Mouse (Mus musculus) embryonic facial prominence, embryonic 10.5 days (tissue): Measurements from ENCODE around the gene Rrp1b. TPM values are rescaled to one million over a fixed set of nuclear protein-coding genes. Genes with fewer than 3 reads are reported as not detected.

ENCODE experiments used
- DNase-seq: peaks from one replicate; pipeline ENCODE4 v3.0.0-alpha.2; 2017; ENCODE audit warnings: low spot score
- H3K27ac ChIP-seq: fragments of 300-500 bp; sonication (generic); replicated peaks from 2 replicates; pipeline ENCODE4 v1.5.1; 2016; ENCODE audit warnings: mild to moderate bottlenecking
- H3K27me3 ChIP-seq: fragments of 300-500 bp; sonication (generic); replicated peaks from 2 replicates; pipeline ENCODE4 v1.6.1; 2016; ENCODE audit warnings: low read depth, mild to moderate bottlenecking; ENCODE audit not compliant: poor library complexity, severe bottlenecking
- H3K36me3 ChIP-seq: fragments of 300-500 bp; sonication (generic); replicated peaks from 2 replicates; pipeline ENCODE4 v1.6.1; 2016; ENCODE audit warnings: mild to moderate bottlenecking, moderate library complexity
- H3K4me1 ChIP-seq: fragments of 300-500 bp; sonication (generic); 2 replicates; pipeline ENCODE4 v1.6.1; 2016
- H3K4me3 ChIP-seq: fragments of 300-500 bp; sonication (generic); 2 replicates; pipeline ENCODE4 v1.5.1; 2016; ENCODE audit warnings: mild to moderate bottlenecking, moderate library complexity
- H3K9me3 ChIP-seq: fragments of 300-500 bp; sonication (generic); 2 replicates; pipeline ENCODE4 v1.6.1; 2016; ENCODE audit warnings: mild to moderate bottlenecking
- WGBS: fragments of 180-500 bp; shearing (Covaris S2); methylation state at CpG from one replicate; pipeline ENCODE4 v1.1.7; 2016; 5-methylcytosine and 5-hydroxymethylcytosine counted together
- polyA plus RNA-seq: library from polyadenylated mRNA; unstranded; fragments of >200 nt; fragmentation: Nextera tagmentation; extraction: Ambion mirVana; gene quantifications from 2 replicates; pipeline ENCODE4 v1.2.1, GENCODE M21; 2016

Rrp1b gene
- polyA plus RNA-seq, result 109 and 122 TPM in 2 replicates

DNA sequence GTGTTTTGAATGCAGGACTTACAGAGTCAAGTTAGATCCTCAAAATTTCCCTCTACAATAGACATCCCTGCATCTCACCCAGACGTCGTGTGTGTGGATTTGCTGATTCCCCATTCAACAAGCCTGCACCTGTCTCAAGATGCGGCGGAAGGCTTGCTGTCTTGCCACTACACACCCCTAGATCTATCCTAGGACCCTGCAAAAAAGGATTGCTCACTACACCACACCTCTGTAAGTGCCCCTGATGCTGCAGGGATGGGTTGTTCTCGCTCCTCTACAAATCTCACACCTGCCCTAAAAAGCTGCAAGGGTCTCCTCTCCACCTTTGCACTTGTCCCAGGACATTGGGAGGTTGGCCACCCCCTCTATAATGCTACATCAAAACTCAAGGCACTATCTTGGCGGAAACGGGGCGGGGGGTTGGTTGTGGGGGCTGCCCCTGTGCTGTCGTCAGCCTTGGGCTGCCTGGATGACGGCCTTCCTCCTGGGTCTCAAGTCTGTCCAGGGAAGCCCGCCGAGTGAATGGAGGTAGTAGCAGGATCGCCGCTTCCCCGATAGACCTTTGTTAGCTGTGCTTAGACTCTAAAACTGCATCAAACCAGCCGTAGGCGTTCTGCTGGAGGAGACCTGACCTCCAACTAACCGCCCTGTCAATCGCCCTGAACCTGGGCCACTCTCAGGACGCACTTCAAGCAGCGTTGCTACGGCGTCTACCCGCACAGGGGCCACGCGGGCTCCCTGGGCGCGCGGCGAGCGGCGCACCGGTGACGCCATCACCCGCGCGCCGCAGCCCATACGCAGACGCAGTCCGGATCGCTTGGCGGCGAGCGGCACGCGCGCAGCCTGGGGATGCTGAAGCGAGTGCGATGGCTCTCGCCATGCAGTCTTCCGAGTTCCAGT is at the start of gene Rrp1b, which contains the start of gene Hsf2bp:
Gene Rrp1b (plus strand): TSS at position 492 of the 900 bp plus-strand sequence.
Gene Hsf2bp (minus strand): TSS at position 741 of the 900 bp plus-strand sequence.
- Histone ChIP-seq H3K4me3 (peak within 1 kb of the TSS; percentile 75), H3K4me1 (peaks cover 23% of the 10 kb centered on the region), H3K27ac (peak within 1 kb of the TSS; percentile 89), H3K36me3 (peaks cover 25% of the 10 kb centered on the region), H3K9me3 (no peaks in the 10 kb centered on the region), H3K27me3 (no peaks in the 10 kb centered on the region)
- DNase-seq, result peak; percentile 90
- 5% methylated on average over 52 of the region's 52 CpGs for whole genome bisulfite sequencing

DNA sequence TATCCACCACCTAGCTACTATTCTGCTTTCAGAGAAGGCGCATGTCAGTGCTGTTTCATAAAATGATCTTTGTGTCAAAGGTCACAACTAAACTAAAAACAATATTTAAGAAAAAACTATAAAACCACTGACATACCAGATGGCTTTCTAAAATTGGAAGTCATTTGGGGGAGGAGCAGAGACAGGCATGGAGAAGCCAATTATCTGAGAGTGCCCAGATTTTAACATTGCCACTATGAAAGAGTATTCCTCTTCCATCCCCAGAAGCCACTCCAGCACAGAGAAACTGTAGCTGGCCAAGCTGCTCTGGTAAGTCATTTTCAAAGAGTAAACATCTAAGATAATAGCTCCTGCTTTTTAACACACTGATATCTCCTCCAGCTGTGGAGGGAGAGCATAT is 49.0 kb upstream of the Rrp1b start:
- Histone ChIP-seq H3K9me3 (no peaks in the 10 kb centered on the region), H3K4me1 (peaks cover 15% of the 10 kb centered on the region), H3K27ac (no peak overlapping the region), H3K36me3 (no peaks in the 10 kb centered on the region), H3K4me3 (no peak overlapping the region), H3K27me3 (no peaks in the 10 kb centered on the region)
- 85% methylated on average over 1 of the region's 1 CpGs for WGBS
- DNase-seq, result no peak

DNA sequence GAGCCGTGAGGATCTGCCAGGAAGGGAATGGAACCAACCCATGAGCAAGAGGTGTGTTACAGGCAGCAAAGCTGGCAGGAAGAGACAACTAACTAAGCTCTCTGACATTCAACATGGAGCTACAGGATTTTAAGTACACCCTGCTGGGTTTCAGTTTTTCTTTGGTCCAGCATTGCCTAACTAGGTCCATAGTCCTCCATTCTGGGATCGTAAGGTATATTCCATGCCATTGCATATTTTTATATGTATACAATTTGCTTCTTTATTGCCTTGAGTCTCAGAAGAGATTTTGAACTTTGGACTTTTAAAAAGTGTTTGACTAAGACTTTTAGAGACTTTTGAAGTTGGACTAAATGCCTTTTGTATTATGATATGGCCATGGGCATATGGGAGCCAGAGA is 46.9 kb upstream of the Rrp1b start:
- no peak overlapping the region for H3K4me3 ChIP-seq
- DNase-seq, result no peak
- 92% methylated on average over 2 of the region's 2 CpGs for WGBS
- H3K27ac ChIP-seq, result no peak overlapping the region
- no peaks in the 10 kb centered on the region for H3K4me1 ChIP-seq
- H3K9me3 ChIP-seq, result no peaks in the 10 kb centered on the region
- no peaks in the 10 kb centered on the region for H3K36me3 ChIP-seq
- H3K27me3 ChIP-seq, result no peaks in the 10 kb centered on the region

DNA sequence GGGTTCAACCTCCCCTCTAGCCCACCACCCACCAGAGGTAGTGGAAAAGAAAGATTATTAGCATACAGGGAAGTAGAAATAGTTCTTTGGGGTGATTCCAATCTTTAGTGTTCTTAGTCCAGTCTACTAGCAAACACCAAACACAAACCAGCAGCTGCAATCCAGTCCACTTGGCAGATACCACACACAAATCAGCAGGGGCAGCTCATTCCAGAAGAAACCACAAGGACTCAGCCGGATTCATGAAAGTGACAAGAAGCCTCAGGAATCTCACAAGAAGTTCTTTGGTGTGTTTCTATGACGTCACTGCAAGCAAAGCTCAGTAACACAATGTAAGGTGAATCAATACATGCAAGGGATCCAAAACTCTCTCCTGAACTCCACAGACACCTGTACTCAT is 43.9 kb upstream of the Rrp1b start:
- H3K36me3 ChIP-seq, result no peaks in the 10 kb centered on the region
- no peak overlapping the region for H3K27ac ChIP-seq
- no peaks in the 10 kb centered on the region for H3K4me1 ChIP-seq
- H3K4me3 ChIP-seq, result no peak overlapping the region
- H3K9me3 ChIP-seq, result no peaks in the 10 kb centered on the region
- H3K27me3 ChIP-seq, result no peaks in the 10 kb centered on the region
- 68% methylated on average over 2 of the region's 2 CpGs for WGBS
- no peak for DNase-seq

DNA sequence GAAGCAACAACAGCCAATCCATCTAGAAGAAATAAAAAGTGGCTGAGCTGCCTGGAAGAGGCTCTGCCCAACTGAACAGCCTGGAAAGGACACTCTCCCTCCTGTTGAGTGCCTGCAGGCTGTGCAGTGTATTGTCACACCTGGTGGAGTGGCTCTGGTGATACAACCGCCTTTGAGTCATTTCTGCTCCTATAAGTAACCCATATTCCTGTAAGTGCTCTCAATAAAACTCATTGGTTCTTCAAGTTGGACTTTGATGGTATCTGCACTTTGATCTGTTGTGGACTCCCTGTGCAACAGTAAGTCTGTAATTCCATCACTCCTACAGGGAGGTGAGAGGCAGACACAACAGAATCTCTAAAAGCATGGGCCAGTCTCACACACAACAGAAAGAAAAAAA is 42.5 kb upstream of the Rrp1b start:
- no peak for DNase-seq
- Histone ChIP-seq H3K36me3 (no peaks in the 10 kb centered on the region), H3K4me1 (no peaks in the 10 kb centered on the region), H3K27ac (no peak overlapping the region), H3K4me3 (no peak overlapping the region), H3K9me3 (no peaks in the 10 kb centered on the region), H3K27me3 (no peaks in the 10 kb centered on the region)
- 86% methylated on average over 1 of the region's 1 CpGs for WGBS

DNA sequence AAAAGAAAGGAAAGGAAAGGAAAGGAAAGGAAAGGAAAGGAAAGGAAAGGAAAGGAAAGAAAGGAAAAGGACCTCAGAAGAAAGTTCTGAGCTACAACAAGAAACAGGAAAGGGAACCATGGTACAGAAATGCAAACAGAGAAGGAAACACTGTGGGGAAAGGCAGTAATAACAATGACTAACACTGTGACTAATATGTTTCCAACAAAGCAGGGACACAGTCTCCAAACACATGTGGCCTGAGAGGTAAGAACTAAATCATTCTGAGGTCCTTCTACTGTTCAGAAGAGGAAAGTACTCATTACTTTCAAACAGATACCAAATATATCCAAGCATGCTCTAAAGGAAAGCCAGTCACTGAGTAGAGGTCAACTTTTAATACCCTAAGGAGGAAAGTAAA is 41.8 kb upstream of the Rrp1b start:
- H3K36me3 ChIP-seq, result no peaks in the 10 kb centered on the region
- H3K27me3 ChIP-seq, result no peaks in the 10 kb centered on the region
- no peak overlapping the region for H3K27ac ChIP-seq
- H3K4me3 ChIP-seq, result no peak overlapping the region
- no peaks in the 10 kb centered on the region for H3K4me1 ChIP-seq
- H3K9me3 ChIP-seq, result no peaks in the 10 kb centered on the region
- no peak for DNase-seq

DNA sequence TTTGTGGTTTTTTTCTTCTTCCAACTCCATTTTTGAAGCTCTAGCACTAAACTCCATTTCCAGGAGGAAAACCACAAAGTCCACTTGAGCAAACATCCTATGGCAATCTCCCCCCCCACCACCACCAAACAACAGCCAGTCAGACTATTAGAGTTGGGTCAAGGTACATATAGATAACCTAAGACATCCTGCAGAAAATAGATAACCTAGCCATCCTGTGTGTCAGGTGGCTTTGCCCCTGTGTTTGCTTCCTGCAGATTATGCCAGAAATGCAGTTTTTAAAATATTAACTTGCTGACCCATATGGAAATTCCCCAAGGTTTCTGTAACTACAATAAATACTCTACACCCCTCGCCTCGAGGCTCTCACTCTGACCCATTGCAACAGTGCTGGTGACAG is 40.1 kb upstream of the Rrp1b start:
- no peaks in the 10 kb centered on the region for H3K4me1 ChIP-seq
- H3K27ac ChIP-seq, result no peak overlapping the region
- WGBS, result 83% methylated on average over 2 of the region's 2 CpGs
- DNase-seq, result no peak
- no peak overlapping the region for H3K4me3 ChIP-seq
- H3K27me3 ChIP-seq, result no peaks in the 10 kb centered on the region
- H3K36me3 ChIP-seq, result no peaks in the 10 kb centered on the region
- no peaks in the 10 kb centered on the region for H3K9me3 ChIP-seq

DNA sequence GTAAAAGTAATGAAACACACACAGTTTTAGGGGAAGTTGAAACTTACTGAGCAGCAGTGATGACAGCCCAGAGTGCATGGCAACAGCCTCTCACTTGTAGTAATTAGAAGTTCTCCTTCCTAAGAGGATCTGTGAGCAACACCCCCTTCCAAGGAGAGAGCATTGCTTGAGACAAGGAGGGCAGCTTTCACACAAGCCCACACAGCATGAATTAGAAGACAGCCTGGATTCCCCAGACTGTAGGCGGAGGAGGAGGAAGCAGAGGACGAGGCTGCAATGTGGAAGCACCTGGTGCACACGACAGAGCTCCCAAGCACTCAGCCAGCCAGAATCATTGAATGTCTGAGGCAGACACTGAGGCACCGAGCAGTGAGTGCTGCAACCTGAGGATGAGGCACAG is 39.6 kb upstream of the Rrp1b start:
- Histone ChIP-seq H3K27ac (no peak overlapping the region), H3K27me3 (no peaks in the 10 kb centered on the region), H3K4me3 (no peak overlapping the region), H3K36me3 (no peaks in the 10 kb centered on the region), H3K9me3 (no peaks in the 10 kb centered on the region), H3K4me1 (no peaks in the 10 kb centered on the region)
- 76% methylated on average over 4 of the region's 4 CpGs for WGBS
- DNase-seq, result no peak

DNA sequence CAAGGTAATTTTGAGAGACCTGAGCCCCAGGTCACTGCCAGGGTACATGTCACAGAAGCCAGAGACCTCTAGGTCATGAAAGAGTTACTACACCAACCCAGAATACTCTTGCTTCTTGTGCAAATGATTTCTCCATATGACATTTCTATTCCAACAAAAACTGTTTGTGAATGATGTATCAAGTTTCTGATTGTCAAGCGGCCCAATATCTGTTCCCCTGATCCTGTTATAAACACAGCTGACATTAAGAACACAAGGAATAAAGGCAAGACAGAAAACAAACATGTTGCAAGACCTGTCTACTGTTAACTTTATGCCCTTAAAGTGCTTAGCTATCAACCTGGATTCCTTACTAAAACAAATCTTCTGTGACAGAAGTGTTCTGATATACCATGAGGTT is 37.5 kb upstream of the Rrp1b start:
- Histone ChIP-seq H3K9me3 (0 out of 2 replicates have a peak, but pooled peaks cover under 1% of the 10 kb centered on the region), H3K36me3 (no peaks in the 10 kb centered on the region), H3K27ac (no peak overlapping the region), H3K4me3 (no peak overlapping the region), H3K27me3 (no peaks in the 10 kb centered on the region), H3K4me1 (no peaks in the 10 kb centered on the region)
- 82% methylated on average over 1 of the region's 1 CpGs for WGBS
- no peak for DNase-seq

DNA sequence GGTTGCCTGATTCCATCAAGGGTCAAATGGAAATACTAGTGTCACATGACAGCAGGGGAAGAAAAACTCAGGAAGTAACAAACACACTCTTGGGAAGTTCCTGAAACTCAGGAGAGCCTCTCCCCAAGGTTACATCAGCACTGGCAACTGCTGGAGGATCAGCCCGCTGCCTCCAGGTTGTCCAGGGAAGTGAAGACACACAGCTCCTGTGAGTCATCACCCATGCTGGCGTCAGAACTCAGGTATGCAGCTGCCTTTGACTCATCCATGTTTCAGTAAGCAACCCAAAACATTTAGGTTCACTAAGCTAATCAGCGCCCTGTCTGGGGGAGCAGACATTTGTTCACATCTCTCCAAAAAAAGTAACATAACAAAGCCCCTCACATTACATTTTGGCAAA is 32.6 kb upstream of the Rrp1b start:
- Histone ChIP-seq H3K4me1 (no peaks in the 10 kb centered on the region), H3K27ac (no peak overlapping the region), H3K4me3 (no peak overlapping the region), H3K9me3 (0 out of 2 replicates have a peak, but pooled peaks cover 5% of the 10 kb centered on the region), H3K27me3 (no peaks in the 10 kb centered on the region), H3K36me3 (no peaks in the 10 kb centered on the region)
- no peak for DNase-seq
- WGBS, result 89% methylated on average over 3 of the region's 3 CpGs

DNA sequence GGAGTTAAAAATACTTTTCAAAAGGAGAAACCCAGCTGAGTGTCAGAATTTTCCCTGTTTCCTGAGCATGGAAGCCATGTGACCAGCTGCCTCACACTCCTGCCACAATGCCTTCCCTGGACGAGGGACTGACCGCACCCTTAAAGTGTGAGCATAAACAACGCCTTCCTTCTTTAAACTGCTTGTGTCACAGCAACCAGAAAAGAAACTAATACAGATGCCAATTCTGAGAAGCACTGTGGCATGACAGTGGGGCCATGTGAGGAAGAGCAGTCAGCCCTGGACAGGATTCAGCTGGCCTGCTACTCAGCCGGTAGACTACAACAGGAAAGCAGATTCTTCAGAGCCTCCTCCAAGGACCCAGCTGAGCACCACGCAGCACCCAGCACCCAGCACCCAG is 29.1 kb upstream of the Rrp1b start:
- H3K4me3 ChIP-seq, result no peak overlapping the region
- 0 out of 2 replicates have a peak, but pooled peaks cover 5% of the 10 kb centered on the region for H3K9me3 ChIP-seq
- no peaks in the 10 kb centered on the region for H3K27me3 ChIP-seq
- WGBS, result 87% methylated on average over 5 of the region's 5 CpGs
- no peaks in the 10 kb centered on the region for H3K4me1 ChIP-seq
- H3K36me3 ChIP-seq, result no peaks in the 10 kb centered on the region
- no peak overlapping the region for H3K27ac ChIP-seq
- DNase-seq, result no peak

DNA sequence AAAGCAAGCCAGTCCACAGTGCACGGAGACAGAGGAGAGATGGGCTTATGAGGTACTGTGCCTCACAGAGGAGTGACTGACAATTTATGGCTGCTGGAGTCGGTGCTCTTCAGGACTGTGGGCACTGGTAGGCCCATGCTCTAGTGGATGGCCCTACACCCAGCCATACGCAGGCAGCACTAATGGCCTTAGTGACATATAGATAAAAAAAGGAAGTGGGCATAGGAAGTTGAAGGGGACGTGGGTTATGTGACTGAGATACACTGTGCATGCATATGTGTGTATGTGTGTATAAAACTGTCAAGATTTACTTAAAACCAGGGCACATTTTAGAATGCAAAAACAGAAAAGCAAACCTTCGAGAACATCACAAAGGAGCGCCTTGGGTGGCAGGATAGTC is 24.2 kb upstream of the Rrp1b start:
- no peaks in the 10 kb centered on the region for H3K9me3 ChIP-seq
- H3K4me3 ChIP-seq, result no peak overlapping the region
- H3K27ac ChIP-seq, result no peak overlapping the region
- no peaks in the 10 kb centered on the region for H3K27me3 ChIP-seq
- 0 out of 2 replicates have a peak, but pooled peaks cover 3% of the 10 kb centered on the region for H3K4me1 ChIP-seq
- DNase-seq, result no peak
- WGBS, result 85% methylated on average over 6 of the region's 6 CpGs
- H3K36me3 ChIP-seq, result no peaks in the 10 kb centered on the region

DNA sequence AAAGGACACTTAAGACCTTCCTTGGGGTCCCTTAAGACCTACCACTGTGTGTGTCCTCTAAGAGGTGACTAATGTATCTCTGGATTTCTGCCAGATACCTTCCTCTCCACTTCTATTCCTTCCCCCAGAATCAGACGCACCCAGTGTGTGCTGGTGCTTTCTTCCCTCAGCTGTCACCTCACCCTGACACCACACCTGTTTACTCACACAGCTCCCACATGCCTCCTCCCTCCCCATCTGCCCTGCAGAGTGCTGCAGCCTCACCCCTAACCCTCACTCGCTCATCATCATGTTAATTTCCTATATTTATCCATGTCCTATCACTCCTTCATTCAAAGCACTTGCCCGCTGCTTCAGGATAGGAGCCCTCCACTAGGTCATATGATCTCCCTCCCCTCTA is 23.6 kb upstream of the Rrp1b start:
- Histone ChIP-seq H3K27me3 (no peaks in the 10 kb centered on the region), H3K36me3 (no peaks in the 10 kb centered on the region), H3K9me3 (no peaks in the 10 kb centered on the region), H3K27ac (no peak overlapping the region), H3K4me1 (0 out of 2 replicates have a peak, but pooled peaks cover 3% of the 10 kb centered on the region), H3K4me3 (no peak overlapping the region)
- DNase-seq, result no peak
- 61% methylated on average over 3 of the region's 3 CpGs for WGBS
